Mouse (Mus musculus) embryonic facial prominence, embryonic 12.5 days (tissue): ENCODE data around the gene Manba. TPM values are rescaled to one million over a fixed set of nuclear protein-coding genes. Genes with fewer than 3 reads are reported as not detected.

ENCODE experiments used
- ATAC-seq: fragments of 200-750 bp; cut with Nextera tagmentation; 2 replicates; pipeline ENCODE4 v1.8.0; 2017; ENCODE audit not compliant: insufficient number of reproducible peaks, insufficient read depth, low FRiP score, low TSS enrichment
- H3K27ac ChIP-seq: fragments of 300-500 bp; sonication (generic); 2 replicates; pipeline ENCODE4 v1.5.1; 2016; ENCODE audit warnings: mild to moderate bottlenecking
- H3K27me3 ChIP-seq: fragments of 300-500 bp; sonication (generic); 2 replicates; pipeline ENCODE4 v1.6.1; 2016; ENCODE audit warnings: mild to moderate bottlenecking, moderate library complexity
- H3K36me3 ChIP-seq: fragments of 300-500 bp; sonication (generic); 2 replicates; pipeline ENCODE4 v1.6.1; 2016; ENCODE audit warnings: mild to moderate bottlenecking
- H3K4me1 ChIP-seq: fragments of 300-500 bp; sonication (generic); 2 replicates; pipeline ENCODE4 v1.6.1; 2016
- H3K4me2 ChIP-seq: fragments of 300-500 bp; sonication (generic); replicated peaks from 2 replicates; pipeline ENCODE4 v1.6.1; 2016; ENCODE audit warnings: mild to moderate bottlenecking, moderate library complexity
- H3K4me3 ChIP-seq: fragments of 300-500 bp; sonication (generic); 2 replicates; pipeline ENCODE4 v1.5.1; 2016; ENCODE audit warnings: mild to moderate bottlenecking
- H3K9ac ChIP-seq: fragments of 300-500 bp; sonication (generic); 2 replicates; pipeline ENCODE4 v1.6.1; 2016; ENCODE audit warnings: mild to moderate bottlenecking, moderate library complexity
- H3K9me3 ChIP-seq: fragments of 300-500 bp; sonication (generic); 2 replicates; pipeline ENCODE4 v1.6.1; 2016; ENCODE audit warnings: mild to moderate bottlenecking, moderate library complexity
- WGBS: fragments of 180-500 bp; shearing (Covaris S2); methylation state at CpG from one replicate; pipeline ENCODE4 v1.1.7; 2016; 5-methylcytosine and 5-hydroxymethylcytosine counted together
- polyA plus RNA-seq: library from polyadenylated mRNA; unstranded; fragments of >200 nt; fragmentation: Nextera tagmentation; extraction: Ambion mirVana; gene quantifications from 2 replicates; pipeline ENCODE4 v1.2.1, GENCODE M21; 2016

The Manba gene
- polyA plus RNA-seq, result 5.1 TPM in 2 replicates

DNA sequence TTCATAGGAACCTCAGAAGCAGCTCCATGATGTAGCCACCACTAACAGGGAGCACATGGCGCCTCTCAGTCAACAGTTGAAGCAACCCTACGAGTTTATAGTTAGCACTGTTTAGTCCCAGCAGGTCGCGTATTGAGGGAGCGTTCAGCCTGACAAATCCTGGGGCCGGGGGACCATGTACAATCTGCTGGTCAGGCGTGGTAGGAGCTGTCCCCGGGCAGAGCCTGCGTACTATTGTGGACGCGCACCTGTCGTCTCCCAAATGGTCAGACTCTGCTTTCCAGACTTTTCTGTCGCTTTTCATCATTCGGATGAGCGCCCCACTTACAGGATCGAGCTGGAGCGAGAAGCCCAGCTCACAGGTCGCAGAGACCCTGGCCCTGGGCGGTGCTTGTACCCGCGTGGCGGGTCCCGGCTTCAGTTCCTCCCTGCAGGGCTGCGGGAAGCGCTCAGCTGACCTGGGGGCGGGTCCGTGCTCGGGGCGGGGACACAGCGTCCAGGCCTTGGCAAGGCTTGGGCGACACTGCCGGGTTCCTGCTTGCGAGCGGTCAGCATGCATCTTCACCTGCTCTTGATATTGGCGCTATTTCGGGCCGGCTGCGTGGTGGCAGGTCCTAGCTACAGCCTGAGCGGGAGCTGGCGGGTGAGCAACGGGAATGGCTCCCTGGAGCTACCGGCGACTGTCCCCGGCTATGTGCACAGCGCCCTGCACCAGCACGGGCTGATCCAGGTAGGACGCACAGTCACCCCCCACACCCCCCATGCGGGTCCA lies at the start of gene Manba:
TSS of gene Manba (plus strand) at position 484 of the 772 bp plus-strand sequence.
- Histone ChIP-seq H3K4me2 (peak within 1 kb of the TSS; percentile 97), H3K9me3 (no peaks in the 10 kb centered on the region), H3K27ac (no peak within 1 kb of the TSS), H3K4me3 (peak within 1 kb of the TSS; percentile 59), H3K9ac (peak within 1 kb of the TSS; percentile 52), H3K36me3 (no peaks in the 10 kb centered on the region), H3K27me3 (0 out of 2 replicates have a peak, but pooled peaks cover 4% of the 10 kb centered on the region), H3K4me1 (no peaks in the 10 kb centered on the region)
- ATAC-seq, result peak; percentile 91
- WGBS, result 3% methylated on average over 48 of the region's 48 CpGs

DNA sequence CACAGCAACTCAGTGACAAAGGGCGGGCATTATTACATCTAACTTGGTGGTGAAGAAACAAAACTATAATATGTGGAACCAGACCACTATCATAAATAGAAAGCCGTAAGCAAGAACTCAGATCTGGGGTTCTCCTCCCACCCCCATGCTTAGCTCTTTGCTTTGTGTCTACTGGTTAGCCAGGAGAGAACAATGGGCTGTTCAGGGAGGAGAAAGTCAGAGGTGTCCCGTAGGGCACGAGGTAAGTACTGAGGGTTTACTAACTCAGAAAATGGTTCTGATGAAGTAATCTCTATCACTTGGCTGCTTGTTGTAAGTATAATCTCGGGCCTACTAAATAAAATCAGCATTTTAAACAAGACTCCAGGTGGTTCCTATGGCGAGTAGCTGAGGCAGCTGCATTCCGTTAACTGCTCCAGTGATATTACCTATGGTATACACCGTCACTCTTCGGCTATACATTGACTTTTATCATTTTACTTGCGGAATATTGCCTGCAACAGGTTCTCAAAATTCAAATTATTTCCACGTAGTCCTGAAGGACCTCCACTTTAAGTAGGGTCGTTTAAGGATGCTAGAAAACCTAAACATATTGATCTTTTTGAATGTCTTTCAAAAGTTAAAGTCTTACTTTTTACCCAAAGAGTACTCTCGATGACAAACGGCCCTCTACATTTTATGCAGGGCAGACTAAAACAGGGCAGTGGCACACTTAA lies 48.4 kb upstream of the Manba start:
- Histone ChIP-seq H3K4me3 (peak overlapping the region; percentile 97), H3K36me3 (no peaks in the 10 kb centered on the region), H3K4me1 (peaks cover 14% of the 10 kb centered on the region; the same call in 1 of the 2 replicates), H3K27ac (peak overlapping the region; percentile 100), H3K4me2 (peak overlapping the region; percentile 46), H3K27me3 (no peaks in the 10 kb centered on the region), H3K9ac (peak overlapping the region; percentile 58), H3K9me3 (no peaks in the 10 kb centered on the region)
- WGBS, result 34% methylated on average over 14 of the region's 14 CpGs
- no peak for ATAC-seq

GRCm38 (mm10) chr3:135437758-135438495 lies 47.5 kb upstream of the Manba start, which contains the start of gene Ube2d3:
Ube2d3 (plus strand) TSS chr3:135438149.
- H3K36me3 ChIP-seq, result no peaks in the 10 kb centered on the region
- peak; percentile 95 for ATAC-seq

GRCm38 (mm10) chr3:135438531-135438912 lies 46.9 kb upstream of the Manba start:
- H3K27ac ChIP-seq, result peak overlapping the region; percentile 100
- peaks cover 14% of the 10 kb centered on the region; the same call in 1 of the 2 replicates for H3K4me1 ChIP-seq
- under 1% methylated on average over 45 of the region's 50 CpGs for WGBS
- peak overlapping the region; percentile 97 for H3K9ac ChIP-seq
- H3K4me3 ChIP-seq, result peak overlapping the region; percentile 97
- ATAC-seq, result peak; percentile 83
- H3K27me3 ChIP-seq, result no peaks in the 10 kb centered on the region
- H3K4me2 ChIP-seq, result peak overlapping the region; percentile 95
- H3K9me3 ChIP-seq, result no peaks in the 10 kb centered on the region
- 0 out of 2 replicates have a peak, but pooled peaks cover 3% of the 10 kb centered on the region for H3K36me3 ChIP-seq

More at GRCm38 (mm10) chr3:135437758-135438495, 47.5 kb upstream of the Manba start, which contains the start of gene Ube2d3:
- H3K27me3 ChIP-seq, result no peaks in the 10 kb centered on the region
- H3K9ac ChIP-seq, result peak within 1 kb of the TSS; percentile 97
- no peaks in the 10 kb centered on the region for H3K9me3 ChIP-seq
- peaks cover 14% of the 10 kb centered on the region; the same call in 1 of the 2 replicates for H3K4me1 ChIP-seq
- peak within 1 kb of the TSS; percentile 95 for H3K4me2 ChIP-seq
- peak within 1 kb of the TSS; percentile 97 for H3K4me3 ChIP-seq
- under 1% methylated on average over 54 of the region's 56 CpGs for WGBS
- H3K27ac ChIP-seq, result peak within 1 kb of the TSS; percentile 100

DNA sequence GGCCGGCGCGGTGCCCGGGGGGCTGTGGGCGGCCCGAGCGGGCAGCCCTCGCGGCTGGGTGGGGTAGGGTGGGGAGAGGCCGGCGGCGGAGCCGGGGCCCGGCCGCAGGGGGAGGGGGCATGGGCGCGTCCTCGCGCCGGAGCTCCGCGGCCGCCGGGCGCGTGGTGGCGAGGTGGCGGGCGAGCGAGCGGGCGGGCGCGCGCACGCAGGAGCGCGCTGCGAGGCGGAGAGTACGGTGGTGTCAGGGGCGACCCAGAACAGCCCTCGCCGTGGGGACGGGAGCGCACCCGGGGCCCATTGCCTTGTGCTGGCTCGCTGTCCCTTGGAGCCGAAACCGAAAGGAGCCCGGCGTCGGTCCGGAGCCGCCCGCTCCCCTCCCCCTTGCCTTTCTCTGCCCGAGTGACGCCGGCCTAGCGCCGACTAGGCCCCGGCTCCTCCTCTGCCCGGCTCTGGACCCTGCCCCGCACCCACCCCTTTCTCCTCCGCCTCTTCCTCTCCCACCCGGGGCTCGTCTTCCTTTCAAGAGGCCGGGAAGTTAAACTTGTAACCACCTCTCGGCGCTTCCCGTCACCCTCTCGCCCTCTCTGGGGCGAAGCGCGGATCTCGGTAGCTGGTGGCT lies 46.4 kb upstream of the Manba start:
- Histone ChIP-seq H3K4me3 (peak overlapping the region; percentile 97), H3K27me3 (no peaks in the 10 kb centered on the region), H3K4me2 (peak overlapping the region; percentile 95), H3K9ac (peak overlapping the region; percentile 97), H3K36me3 (peaks cover 6% of the 10 kb centered on the region; the same call in 1 of the 2 replicates), H3K4me1 (peaks cover 14% of the 10 kb centered on the region; the same call in 1 of the 2 replicates), H3K27ac (peak overlapping the region; percentile 100), H3K9me3 (no peaks in the 10 kb centered on the region)
- ATAC-seq, result peak; percentile 65
- under 1% methylated on average over 33 of the region's 76 CpGs for WGBS

- Histone ChIP-seq H3K36me3 (peaks cover 6% of the 10 kb centered on the region; the same call in 1 of the 2 replicates), H3K4me3 (peak overlapping the region; percentile 97), H3K4me1 (peaks cover 14% of the 10 kb centered on the region; the same call in 1 of the 2 replicates), H3K4me2 (peak overlapping the region; percentile 95), H3K27ac (peak overlapping the region; percentile 100), H3K9me3 (no peaks in the 10 kb centered on the region), H3K9ac (peak overlapping the region; percentile 97), H3K27me3 (no peaks in the 10 kb centered on the region)
- ATAC-seq, result no peak
- 4% methylated on average over 15 of the region's 15 CpGs for WGBS
These were observed 45.8 kb upstream of the Manba start for GRCm38 (mm10) chr3:135439651-135440050.

GRCm38 (mm10) chr3:135440221-135440620 lies 45.2 kb upstream of the Manba start:
- H3K4me1 ChIP-seq, result peaks cover 14% of the 10 kb centered on the region; the same call in 1 of the 2 replicates
- H3K27me3 ChIP-seq, result no peaks in the 10 kb centered on the region
- no peaks in the 10 kb centered on the region for H3K9me3 ChIP-seq
- H3K36me3 ChIP-seq, result peaks cover 9% of the 10 kb centered on the region; the same call in 1 of the 2 replicates
- peak overlapping the region; percentile 95 for H3K4me2 ChIP-seq
- ATAC-seq, result no peak
- H3K9ac ChIP-seq, result peak overlapping the region; percentile 97
- H3K27ac ChIP-seq, result no peak overlapping the region; the same call in 1 of the 2 replicates
- 21% methylated on average over 7 of the region's 7 CpGs for WGBS
- peak overlapping the region; percentile 97 for H3K4me3 ChIP-seq

DNA sequence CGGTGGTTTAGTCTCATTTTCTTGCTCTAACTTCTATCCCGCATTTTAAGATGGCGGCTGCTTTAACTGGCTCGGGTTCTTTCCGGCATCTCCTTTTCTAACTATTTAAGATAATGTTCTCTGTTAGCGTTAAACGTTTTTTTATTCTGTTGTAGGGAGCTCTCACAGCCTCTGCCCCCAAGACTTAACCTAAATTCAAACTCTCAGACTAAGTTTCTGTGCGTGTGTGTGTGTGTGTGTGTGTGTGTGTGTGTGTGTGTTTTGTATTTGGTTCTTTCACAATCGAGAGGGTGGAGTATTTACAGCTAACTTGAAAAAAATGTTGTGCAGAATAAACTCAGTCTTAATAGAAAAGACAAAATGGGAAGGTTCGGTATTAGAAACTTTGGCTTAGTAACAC lies 44.8 kb upstream of the Manba start:
- Histone ChIP-seq H3K27ac (no peak overlapping the region), H3K4me3 (peak overlapping the region; percentile 97), H3K4me1 (peaks cover 14% of the 10 kb centered on the region; the same call in 1 of the 2 replicates), H3K4me2 (peak overlapping the region; percentile 95), H3K9me3 (no peaks in the 10 kb centered on the region), H3K36me3 (peaks cover 9% of the 10 kb centered on the region; the same call in 1 of the 2 replicates), H3K27me3 (no peaks in the 10 kb centered on the region), H3K9ac (peak overlapping the region; percentile 97)
- 55% methylated on average over 10 of the region's 10 CpGs for WGBS
- ATAC-seq, result no peak

- Histone ChIP-seq H3K27ac (no peak overlapping the region), H3K4me3 (no peak overlapping the region), H3K36me3 (peaks cover 16% of the 10 kb centered on the region), H3K4me1 (peaks cover 7% of the 10 kb centered on the region; the same call in 1 of the 2 replicates), H3K27me3 (no peaks in the 10 kb centered on the region), H3K9ac (no peak overlapping the region), H3K9me3 (no peaks in the 10 kb centered on the region), H3K4me2 (no peak overlapping the region)
- ATAC-seq, result no peak
These were observed 40.5 kb upstream of the Manba start for GRCm38 (mm10) chr3:135444930-135445329.

- H3K4me3 ChIP-seq, result no peak overlapping the region
- no peak overlapping the region for H3K4me2 ChIP-seq
- H3K27ac ChIP-seq, result no peak overlapping the region
- no peaks in the 10 kb centered on the region for H3K9me3 ChIP-seq
- H3K36me3 ChIP-seq, result peaks cover 36% of the 10 kb centered on the region
- ATAC-seq, result no peak
- no peak overlapping the region for H3K9ac ChIP-seq
- no peaks in the 10 kb centered on the region for H3K27me3 ChIP-seq
- no peaks in the 10 kb centered on the region for H3K4me1 ChIP-seq
These were observed 26.4 kb upstream of the Manba start for GRCm38 (mm10) chr3:135458981-135459380.
